Mouse (Mus musculus) stomach, embryonic 14.5 days (tissue): Measurements from ENCODE around the gene Oxct1. TPM values are rescaled to one million over a fixed set of nuclear protein-coding genes. Genes with fewer than 3 reads are reported as not detected.

Experiments used
- ATAC-seq: fragments of 200-750 bp; cut with Nextera tagmentation; 2 replicates; pipeline ENCODE4 v1.8.0; 2017; ENCODE audit warnings: low read depth, moderate TSS enrichment; ENCODE audit not compliant: insufficient number of reproducible peaks, insufficient read depth, low FRiP score
- H3K27ac ChIP-seq: fragments of 300-500 bp; sonication (generic); 2 replicates; pipeline ENCODE4 v1.5.1; 2014; ENCODE audit warnings: mild to moderate bottlenecking, low read length, moderate library complexity, mixed read lengths
- H3K27me3 ChIP-seq: fragments of 300-500 bp; sonication (generic); 2 replicates; pipeline ENCODE4 v1.6.1; 2014; ENCODE audit warnings: low read length, control low read depth, mixed read lengths; ENCODE audit not compliant: control insufficient read depth, insufficient read depth
- H3K36me3 ChIP-seq: fragments of 300-500 bp; sonication (generic); 2 replicates; pipeline ENCODE4 v1.6.1; 2014; ENCODE audit warnings: mild to moderate bottlenecking, control low read depth, low read length, moderate library complexity, mixed read lengths; ENCODE audit not compliant: control insufficient read depth, insufficient read depth
- H3K4me1 ChIP-seq: fragments of 300-500 bp; sonication (generic); 2 replicates; pipeline ENCODE4 v1.6.1; 2014; ENCODE audit warnings: low read length, control low read depth, mixed read lengths; ENCODE audit not compliant: control insufficient read depth, insufficient read depth
- H3K4me2 ChIP-seq: fragments of 300-500 bp; sonication (generic); replicated peaks from 2 replicates; pipeline ENCODE4 v1.6.1; 2014; ENCODE audit warnings: low read depth, low read length, control low read depth
- H3K4me3 ChIP-seq: fragments of 300-500 bp; sonication (generic); 2 replicates; pipeline ENCODE4 v1.5.1; 2014; ENCODE audit warnings: low read depth, low read length, control low read depth
- H3K9ac ChIP-seq: fragments of 300-500 bp; sonication (generic); replicated peaks from 2 replicates; pipeline ENCODE4 v1.6.1; 2014; ENCODE audit warnings: low read depth, mild to moderate bottlenecking, control low read depth, low read length, moderate library complexity, mixed read lengths
- H3K9me3 ChIP-seq: fragments of 300-500 bp; sonication (generic); 2 replicates; pipeline ENCODE4 v1.6.1; 2016; ENCODE audit warnings: low read depth, low read length, control low read depth; ENCODE audit not compliant: control insufficient read depth
- WGBS: fragments of 180-500 bp; shearing (Covaris S2); extraction: QIAGEN DNeasy Blood & Tissue Kit; methylation state at CpG from one replicate; pipeline ENCODE4 v1.1.7; 2014; 5-methylcytosine and 5-hydroxymethylcytosine counted together
- polyA plus RNA-seq: library from polyadenylated mRNA; unstranded; fragments of >200 nt; fragmentation: Nextera tagmentation; extraction: Ambion mirVana; gene quantifications from 2 replicates; pipeline ENCODE4 v1.2.1, GENCODE M21; 2014

Oxct1 gene
- polyA plus RNA-seq, 1 experiment from 2014 or later = 227 TPM

DNA sequence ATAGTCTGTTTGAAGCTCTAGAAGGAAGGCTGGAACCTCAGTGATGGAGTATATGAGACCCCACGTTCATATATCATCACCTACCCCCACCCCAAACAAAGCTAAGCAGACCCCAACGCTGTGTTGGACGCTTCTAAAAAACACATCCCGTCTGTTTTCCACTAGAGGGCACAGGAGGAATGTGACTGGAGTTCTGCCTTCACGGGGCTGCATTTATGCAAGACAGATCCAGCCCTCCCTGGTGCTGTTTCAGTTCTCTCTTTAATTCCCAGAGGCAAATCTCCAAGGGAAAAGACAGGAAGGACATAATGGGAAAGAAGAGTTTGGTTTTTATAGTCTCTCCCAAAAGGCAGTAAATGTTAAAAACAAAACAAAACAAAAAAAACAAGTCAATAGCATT, 30.4 kb downstream of the Oxct1 start:
- Histone ChIP-seq H3K9me3 (no peaks in the 10 kb centered on the region), H3K4me3 (no peak overlapping the region), H3K27me3 (no peaks in the 10 kb centered on the region), H3K4me2 (no peak overlapping the region), H3K4me1 (no peaks in the 10 kb centered on the region), H3K9ac (no peak overlapping the region), H3K27ac (no peak overlapping the region), H3K36me3 (peaks cover 19% of the 10 kb centered on the region)
- 22% methylated on average over 5 of the region's 5 CpGs for WGBS
- no peak for ATAC-seq

DNA sequence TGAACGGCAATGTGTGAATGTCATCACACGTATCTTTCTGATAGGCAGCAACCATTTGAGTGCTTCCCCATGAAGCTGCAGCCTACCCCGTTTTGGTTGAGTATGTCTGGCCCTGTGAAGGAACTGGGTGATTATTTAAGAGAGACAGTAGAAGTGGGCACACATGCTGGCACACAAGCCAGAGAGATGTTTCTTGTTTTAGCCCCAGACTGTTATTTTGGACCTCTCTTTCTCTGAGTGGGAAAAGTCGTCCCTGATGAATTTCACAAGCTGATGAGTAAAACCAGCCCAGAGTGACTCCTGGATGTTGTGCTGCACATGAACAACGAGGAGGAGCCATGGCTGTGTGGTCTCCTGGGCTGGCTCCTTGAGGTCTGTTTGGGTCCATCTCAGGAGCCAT, 37.4 kb downstream of the Oxct1 start:
- H3K4me3 ChIP-seq = no peak overlapping the region
- no peak for ATAC-seq
- no peak overlapping the region for H3K9ac ChIP-seq
- no peaks in the 10 kb centered on the region for H3K9me3 ChIP-seq
- 0 out of 2 replicates have a peak, but pooled peaks cover 6% of the 10 kb centered on the region for H3K36me3 ChIP-seq
- no peaks in the 10 kb centered on the region for H3K27me3 ChIP-seq
- no peaks in the 10 kb centered on the region for H3K4me1 ChIP-seq
- no peak overlapping the region for H3K27ac ChIP-seq
- no peak overlapping the region for H3K4me2 ChIP-seq
- WGBS = 84% methylated on average over 5 of the region's 5 CpGs

DNA sequence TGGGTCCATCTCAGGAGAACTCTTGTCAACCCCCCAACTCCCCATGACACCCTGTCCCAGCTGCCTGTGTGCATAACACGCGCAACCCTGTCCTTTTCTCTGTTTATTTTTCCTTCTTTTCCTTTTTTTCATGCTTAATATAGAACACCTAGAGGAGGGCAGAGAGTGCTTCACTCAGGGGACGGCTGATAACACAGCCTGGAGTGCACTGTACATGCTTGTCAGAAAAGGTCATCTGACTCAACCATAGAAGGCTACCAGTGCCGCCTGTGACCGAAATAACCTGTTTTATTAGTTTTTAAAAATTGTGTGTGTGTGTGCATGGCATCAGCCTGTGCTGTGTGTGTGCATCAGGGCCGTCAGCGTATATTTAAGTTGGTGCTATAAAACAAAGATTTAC, 37.8 kb downstream of the Oxct1 start:
- Histone ChIP-seq H3K9me3 (no peaks in the 10 kb centered on the region), H3K36me3 (0 out of 2 replicates have a peak, but pooled peaks cover 6% of the 10 kb centered on the region), H3K4me2 (no peak overlapping the region), H3K4me3 (no peak overlapping the region), H3K4me1 (no peaks in the 10 kb centered on the region), H3K27me3 (no peaks in the 10 kb centered on the region), H3K9ac (no peak overlapping the region), H3K27ac (no peak overlapping the region)
- no peak for ATAC-seq
- WGBS = 84% methylated on average over 7 of the region's 7 CpGs

DNA sequence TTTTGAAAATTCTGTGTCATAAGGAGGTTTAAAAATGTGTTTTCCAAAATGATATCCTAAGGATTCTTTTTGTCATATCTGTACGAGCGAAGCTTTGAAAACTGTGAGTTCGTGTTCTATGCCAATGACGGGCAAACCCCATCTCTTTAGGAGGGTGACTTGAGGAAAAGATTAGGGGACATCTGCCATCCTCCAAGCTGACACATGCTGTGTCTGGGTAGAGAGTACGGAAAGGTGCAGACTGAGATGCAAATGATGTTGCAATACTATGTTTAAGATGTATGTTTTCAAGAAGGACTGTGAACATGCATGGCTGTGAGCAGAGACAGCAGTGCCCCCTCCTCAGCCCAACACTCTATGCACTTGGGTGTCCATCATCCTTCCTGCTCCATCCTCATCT, 38.5 kb downstream of the Oxct1 start:
- H3K36me3 ChIP-seq = 0 out of 2 replicates have a peak, but pooled peaks cover 6% of the 10 kb centered on the region
- H3K4me2 ChIP-seq = no peak overlapping the region
- no peak for ATAC-seq

DNA sequence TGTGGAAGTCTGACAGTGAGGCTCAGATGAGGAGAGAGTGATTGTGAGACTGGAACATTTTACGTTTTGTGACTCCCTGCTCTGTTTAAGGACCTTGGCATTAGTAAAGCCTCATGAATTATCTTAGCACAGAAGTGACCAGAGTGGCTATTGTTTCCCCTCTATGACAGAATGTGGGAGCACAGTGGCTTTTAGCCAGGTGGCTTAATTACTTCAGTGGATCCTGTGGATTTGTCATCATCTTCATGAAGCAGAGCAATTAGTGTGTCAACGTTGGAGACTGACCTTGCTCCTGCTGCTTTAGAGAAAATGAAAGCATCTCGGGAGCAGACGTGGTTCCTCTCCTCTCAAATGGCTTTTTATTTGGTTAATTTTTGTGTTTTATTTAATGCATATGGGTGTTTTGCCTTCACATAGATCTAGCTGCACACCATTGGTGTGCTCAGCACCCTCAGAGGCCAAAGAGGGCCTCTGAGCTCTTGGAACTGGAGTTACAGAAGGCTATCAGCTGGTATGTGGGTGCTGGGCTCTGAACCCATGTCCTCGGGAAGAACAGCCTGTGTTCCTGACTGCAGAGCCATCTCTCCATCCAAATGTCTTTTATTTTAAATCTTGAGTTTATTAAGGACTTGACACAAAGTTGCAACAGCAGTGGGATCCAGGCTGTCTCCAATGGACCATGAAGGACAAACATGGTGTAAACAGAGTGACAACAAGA, 41.2 kb downstream of the Oxct1 start:
- Histone ChIP-seq H3K36me3 (0 out of 2 replicates have a peak, but pooled peaks cover 6% of the 10 kb centered on the region), H3K9ac (no peak overlapping the region), H3K4me3 (no peak overlapping the region), H3K4me2 (no peak overlapping the region), H3K27me3 (no peaks in the 10 kb centered on the region), H3K27ac (no peak overlapping the region), H3K4me1 (no peaks in the 10 kb centered on the region), H3K9me3 (no peaks in the 10 kb centered on the region)
- 73% methylated on average over 5 of the region's 5 CpGs for WGBS
- ATAC-seq = no peak

More for the DNA sequence above, 38.5 kb downstream of the Oxct1 start:
- Histone ChIP-seq H3K9me3 (no peaks in the 10 kb centered on the region), H3K4me3 (no peak overlapping the region), H3K27ac (no peak overlapping the region), H3K4me1 (no peaks in the 10 kb centered on the region), H3K9ac (no peak overlapping the region), H3K27me3 (no peaks in the 10 kb centered on the region)
- 96% methylated on average over 5 of the region's 5 CpGs for WGBS

DNA sequence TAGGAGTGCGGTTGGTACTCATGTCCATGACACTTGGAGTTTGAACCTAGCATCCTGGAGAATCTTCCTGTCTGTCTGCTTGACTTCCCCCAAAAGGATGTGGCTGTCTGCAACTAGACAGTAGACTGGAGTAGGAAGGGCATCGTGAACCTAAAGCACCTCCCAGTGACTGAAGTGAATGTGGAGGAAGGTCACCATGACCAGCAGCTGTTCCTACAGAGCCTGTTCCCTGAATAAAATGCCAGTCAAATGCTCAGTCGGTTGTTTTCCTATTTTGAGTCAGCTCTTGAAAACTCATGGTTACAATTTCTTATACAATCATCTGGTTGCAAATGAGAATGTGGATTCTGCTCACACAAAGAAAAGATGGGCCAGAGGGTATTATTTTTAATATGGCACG, 51.8 kb downstream of the Oxct1 start:
- ATAC-seq = no peak

DNA sequence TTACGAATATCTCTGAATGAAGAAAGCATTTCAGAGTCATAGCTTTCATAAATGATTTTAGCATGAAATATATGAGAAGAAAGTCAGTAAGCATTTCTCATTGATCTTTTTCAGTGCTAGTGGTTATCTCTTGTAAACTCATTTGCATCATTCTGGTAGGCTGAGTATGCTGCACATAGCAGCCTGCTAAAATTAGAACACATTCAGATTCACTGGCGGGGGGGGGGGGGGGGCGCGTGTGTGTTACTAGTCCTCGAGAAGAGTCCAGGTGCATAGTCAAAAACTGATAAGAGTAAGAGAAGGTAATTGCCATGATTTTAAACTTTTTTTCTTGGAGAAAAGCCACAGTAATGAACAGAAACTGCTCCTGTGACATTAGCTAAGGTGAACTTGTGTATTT, 52.6 kb downstream of the Oxct1 start:
- H3K4me1 ChIP-seq = no peaks in the 10 kb centered on the region
- 81% methylated on average over 5 of the region's 5 CpGs for WGBS
- peaks cover 6% of the 10 kb centered on the region; the same call in 1 of the 2 replicates for H3K9me3 ChIP-seq
- H3K4me2 ChIP-seq = no peak overlapping the region
- H3K27me3 ChIP-seq = no peaks in the 10 kb centered on the region
- H3K9ac ChIP-seq = no peak overlapping the region
- no peak overlapping the region for H3K27ac ChIP-seq
- H3K4me3 ChIP-seq = no peak overlapping the region
- ATAC-seq = no peak
- no peaks in the 10 kb centered on the region for H3K36me3 ChIP-seq

More for the DNA sequence above, 51.8 kb downstream of the Oxct1 start:
- H3K27me3 ChIP-seq = no peaks in the 10 kb centered on the region
- no peak overlapping the region for H3K4me2 ChIP-seq
- peaks cover 6% of the 10 kb centered on the region; the same call in 1 of the 2 replicates for H3K9me3 ChIP-seq
- WGBS = 86% methylated on average over 4 of the region's 4 CpGs
- H3K4me1 ChIP-seq = no peaks in the 10 kb centered on the region
- no peak overlapping the region for H3K9ac ChIP-seq
- H3K4me3 ChIP-seq = no peak overlapping the region
- H3K27ac ChIP-seq = no peak overlapping the region
- no peaks in the 10 kb centered on the region for H3K36me3 ChIP-seq

DNA sequence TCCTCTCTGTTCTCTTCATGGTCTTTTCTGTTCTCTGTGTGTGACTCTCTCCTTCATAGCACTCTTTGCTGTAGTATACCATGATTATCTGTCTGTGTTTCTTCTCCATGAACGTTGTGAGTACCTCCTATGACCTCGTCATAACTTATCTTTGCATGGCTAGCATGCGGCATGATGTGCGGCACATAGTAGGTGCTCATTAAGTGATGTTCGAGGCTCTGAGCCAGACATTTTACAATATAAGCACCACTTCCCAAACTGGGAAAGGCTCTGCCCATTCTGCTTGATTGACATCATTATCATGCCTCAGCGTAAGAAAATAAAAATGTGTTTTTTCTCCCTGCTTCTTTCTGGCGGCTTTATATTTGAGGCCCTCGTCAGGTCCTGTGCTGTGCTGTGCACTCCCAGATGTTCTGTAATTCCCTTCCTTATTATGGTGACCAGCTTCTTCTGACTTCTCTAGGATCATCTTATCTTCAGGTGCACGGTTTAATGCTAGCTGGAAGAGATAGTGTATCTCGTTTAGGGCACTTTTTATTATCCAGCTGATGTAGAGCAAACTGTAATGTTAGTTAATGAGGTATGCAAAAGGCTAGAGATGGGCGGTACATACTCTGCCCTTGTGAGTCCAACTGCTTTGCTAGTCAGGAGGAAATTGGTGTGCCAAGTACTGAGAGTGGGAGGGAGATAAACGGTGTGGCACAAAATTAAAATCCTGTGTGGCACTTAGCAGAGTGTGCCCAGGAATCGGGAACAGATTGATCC, 53.4 kb downstream of the Oxct1 start:
- no peak overlapping the region for H3K4me3 ChIP-seq
- no peak overlapping the region for H3K27ac ChIP-seq
- WGBS = 87% methylated on average over 13 of the region's 13 CpGs
- no peaks in the 10 kb centered on the region for H3K27me3 ChIP-seq
- peaks cover 6% of the 10 kb centered on the region; the same call in 1 of the 2 replicates for H3K9me3 ChIP-seq
- no peak overlapping the region for H3K4me2 ChIP-seq
- no peak for ATAC-seq
- no peaks in the 10 kb centered on the region for H3K4me1 ChIP-seq
- no peaks in the 10 kb centered on the region for H3K36me3 ChIP-seq
- H3K9ac ChIP-seq = no peak overlapping the region
